Mouse (Mus musculus): Measurements from ENCODE around the gene Eif3d. TPM values are rescaled to one million over a fixed set of nuclear protein-coding genes. Genes with fewer than 3 reads are reported as not detected.

Eif3d gene
- total RNA-seq, 1 experiment = 419 TPM

DNA sequence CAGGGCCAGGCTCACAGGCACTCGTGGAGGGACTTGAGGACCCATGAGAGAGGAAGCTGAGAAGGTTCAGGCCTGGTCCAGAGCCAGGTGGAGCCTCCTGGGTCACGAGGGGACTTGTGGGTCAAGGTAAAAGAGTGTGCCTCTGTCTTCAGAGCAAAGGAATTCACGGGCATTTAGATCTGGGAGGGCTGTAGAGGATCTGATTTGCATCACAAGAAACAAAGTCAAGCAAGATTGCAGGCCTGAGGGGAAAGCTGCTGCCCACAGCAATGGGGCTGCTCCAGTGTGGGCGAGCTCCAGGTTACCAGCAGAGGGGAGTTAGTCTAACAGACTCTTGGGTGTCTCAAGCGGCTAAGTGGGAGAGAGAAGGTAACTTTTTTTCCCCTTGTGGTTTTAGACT is 30.8 kb upstream of the Eif3d start:
- TF ChIP-seq ZC3H11A (IDR thresholded peaks at IDR 0.05; ENCODE audit: borderline replicate concordance, low read depth, low read length) = no peak
- no peak for TF ChIP-seq ZNF384 (IDR thresholded peaks at IDR 0.05; ENCODE audit: low read depth, low read length)
- no peak for TF ChIP-seq MAFK (IDR thresholded peaks at IDR 0.05; ENCODE audit: insufficient read depth, low read depth, low read length)
- no peak for TF ChIP-seq CHD2 (IDR thresholded peaks at IDR 0.05; ENCODE audit: low read depth, low read length)
- no peak for TF ChIP-seq HCFC1 (IDR thresholded peaks at IDR 0.05; ENCODE audit: borderline replicate concordance, insufficient read depth, low read length)
- DNase-seq (ENCODE audit: low read depth, low spot score) = peak; percentile 60
- Histone ChIP-seq H3K36me3 (ENCODE audit: control insufficient read depth, insufficient read depth, low read length, poor library complexity, severe bottlenecking) (no peaks in the 10 kb centered on the region), H3K9me3 (ENCODE audit: control insufficient read depth, insufficient read depth, low read depth, low read length) (no peaks in the 10 kb centered on the region), H3K9ac (ENCODE audit: insufficient read depth, low read depth, low read length, poor library complexity, severe bottlenecking) (peak overlapping the region; percentile 17; the same call in 1 of the 2 replicates), H3K4me1 (ENCODE audit: control insufficient read depth in 2 of 2, insufficient read depth in 2 of 2, low read length in 2 of 2, poor library complexity in 1 of 2) (peaks cover 17 to 43% of the 10 kb centered on the region in 2 experiments), H3K4me3 (ENCODE audit: insufficient read depth in 1 of 2, low read depth in 1 of 2, low read length in 2 of 2, poor library complexity in 1 of 2, severe bottlenecking in 1 of 2) (no peak overlapping the region; a peak in 1 of 4 replicates), H3K27ac (ENCODE audit: insufficient read depth, low read depth, low read length, poor library complexity, severe bottlenecking) (peak overlapping the region; percentile 61; the same call in 1 of the 2 replicates)
- in situ Hi-C loops (cut with MboI; ENCODE audit: low sequenced_read_pairs in 2 of 2, unreplicated experiment in 2 of 2) = no loop called here

DNA sequence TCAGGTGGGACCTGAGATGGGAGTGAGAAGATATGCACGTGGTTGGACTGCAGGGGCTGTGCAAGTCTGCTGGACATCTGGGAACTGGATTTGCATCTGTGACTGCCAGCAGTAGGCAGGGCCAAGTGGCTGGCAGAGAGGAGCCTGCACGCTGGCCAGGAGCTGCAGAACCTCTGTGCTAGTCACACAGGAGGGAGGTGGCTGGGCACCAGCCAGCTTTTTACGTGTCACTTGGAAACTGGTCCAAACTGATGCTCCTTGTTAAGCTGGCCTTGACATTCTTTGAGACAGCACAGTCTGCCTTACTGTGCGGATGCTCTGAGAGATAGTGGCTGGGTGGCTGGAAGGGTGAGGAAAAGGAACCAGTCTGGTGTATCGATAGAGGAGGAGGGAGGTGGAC is 17.9 kb upstream of the Eif3d start:
- H3K4me3 ChIP-seq (ENCODE audit: insufficient read depth in 1 of 2, low read depth in 1 of 2, low read length in 2 of 2, poor library complexity in 1 of 2, severe bottlenecking in 1 of 2) = no peak overlapping the region
- peaks cover 0 to 13% of the 10 kb centered on the region in 2 experiments; a peak in 2 of 4 replicates for H3K4me1 ChIP-seq (ENCODE audit: control insufficient read depth in 2 of 2, insufficient read depth in 2 of 2, low read length in 2 of 2, poor library complexity in 1 of 2)
- no peak overlapping the region for H3K9ac ChIP-seq (ENCODE audit: insufficient read depth, low read depth, low read length, poor library complexity, severe bottlenecking)
- no peak for TF ChIP-seq CHD2 (IDR thresholded peaks at IDR 0.05; ENCODE audit: low read depth, low read length)
- no peak for TF ChIP-seq MAFK (IDR thresholded peaks at IDR 0.05; ENCODE audit: insufficient read depth, low read depth, low read length)
- TF ChIP-seq ZNF384 (IDR thresholded peaks at IDR 0.05; ENCODE audit: low read depth, low read length) = no peak
- TF ChIP-seq ZC3H11A (IDR thresholded peaks at IDR 0.05; ENCODE audit: borderline replicate concordance, low read depth, low read length) = no peak
- H3K27ac ChIP-seq (ENCODE audit: insufficient read depth, low read depth, low read length, poor library complexity, severe bottlenecking) = no peak overlapping the region
- no peaks in the 10 kb centered on the region for H3K36me3 ChIP-seq (ENCODE audit: control insufficient read depth, insufficient read depth, low read length, poor library complexity, severe bottlenecking)
- DNase-seq (ENCODE audit: low read depth, low spot score) = no peak
- in situ Hi-C loops (cut with MboI; ENCODE audit: low sequenced_read_pairs in 2 of 2, unreplicated experiment in 2 of 2) = no loop called here
- no peaks in the 10 kb centered on the region for H3K9me3 ChIP-seq (ENCODE audit: control insufficient read depth, insufficient read depth, low read depth, low read length)

DNA sequence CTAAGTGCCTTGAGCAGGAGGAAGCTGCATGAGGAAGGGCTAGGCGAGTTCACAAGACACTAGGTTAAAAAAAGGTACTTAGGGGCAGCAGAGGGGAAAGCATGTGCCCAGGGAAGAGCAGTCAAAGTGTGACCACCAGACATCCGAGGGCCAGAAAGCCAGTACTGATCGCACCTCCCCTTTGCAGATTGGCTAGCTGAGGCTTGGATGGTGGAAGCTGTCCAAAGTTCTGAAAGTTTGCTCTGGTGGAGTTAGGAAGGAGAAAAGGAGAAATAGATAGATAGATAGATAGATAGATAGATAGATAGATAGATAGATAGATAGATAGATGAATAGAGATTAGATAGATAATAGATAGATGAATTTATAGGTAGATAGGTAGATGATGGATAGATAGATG is 12.8 kb upstream of the Eif3d start:
- no peak for DNase-seq (ENCODE audit: low read depth, low spot score)
- Histone ChIP-seq H3K4me3 (ENCODE audit: insufficient read depth in 1 of 2, low read depth in 1 of 2, low read length in 2 of 2, poor library complexity in 1 of 2, severe bottlenecking in 1 of 2) (no peak overlapping the region), H3K36me3 (ENCODE audit: control insufficient read depth, insufficient read depth, low read length, poor library complexity, severe bottlenecking) (no peaks in the 10 kb centered on the region), H3K27ac (ENCODE audit: insufficient read depth, low read depth, low read length, poor library complexity, severe bottlenecking) (no peak overlapping the region), H3K9ac (ENCODE audit: insufficient read depth, low read depth, low read length, poor library complexity, severe bottlenecking) (no peak overlapping the region), H3K9me3 (ENCODE audit: control insufficient read depth, insufficient read depth, low read depth, low read length) (no peaks in the 10 kb centered on the region), H3K4me1 (ENCODE audit: control insufficient read depth in 2 of 2, insufficient read depth in 2 of 2, low read length in 2 of 2, poor library complexity in 1 of 2) (no peaks in the 10 kb centered on the region)
- in situ Hi-C loops (cut with MboI; ENCODE audit: low sequenced_read_pairs in 2 of 2, unreplicated experiment in 2 of 2) = no loop called here
- TF ChIP-seq ZC3H11A (IDR thresholded peaks at IDR 0.05; ENCODE audit: borderline replicate concordance, low read depth, low read length) (no peak), CHD2 (IDR thresholded peaks at IDR 0.05; ENCODE audit: low read depth, low read length) (no peak), MAFK (IDR thresholded peaks at IDR 0.05; ENCODE audit: insufficient read depth, low read depth, low read length) (no peak), HCFC1 (IDR thresholded peaks at IDR 0.05; ENCODE audit: borderline replicate concordance, insufficient read depth, low read length) (no peak), ZNF384 (IDR thresholded peaks at IDR 0.05; ENCODE audit: low read depth, low read length) (no peak)

DNA sequence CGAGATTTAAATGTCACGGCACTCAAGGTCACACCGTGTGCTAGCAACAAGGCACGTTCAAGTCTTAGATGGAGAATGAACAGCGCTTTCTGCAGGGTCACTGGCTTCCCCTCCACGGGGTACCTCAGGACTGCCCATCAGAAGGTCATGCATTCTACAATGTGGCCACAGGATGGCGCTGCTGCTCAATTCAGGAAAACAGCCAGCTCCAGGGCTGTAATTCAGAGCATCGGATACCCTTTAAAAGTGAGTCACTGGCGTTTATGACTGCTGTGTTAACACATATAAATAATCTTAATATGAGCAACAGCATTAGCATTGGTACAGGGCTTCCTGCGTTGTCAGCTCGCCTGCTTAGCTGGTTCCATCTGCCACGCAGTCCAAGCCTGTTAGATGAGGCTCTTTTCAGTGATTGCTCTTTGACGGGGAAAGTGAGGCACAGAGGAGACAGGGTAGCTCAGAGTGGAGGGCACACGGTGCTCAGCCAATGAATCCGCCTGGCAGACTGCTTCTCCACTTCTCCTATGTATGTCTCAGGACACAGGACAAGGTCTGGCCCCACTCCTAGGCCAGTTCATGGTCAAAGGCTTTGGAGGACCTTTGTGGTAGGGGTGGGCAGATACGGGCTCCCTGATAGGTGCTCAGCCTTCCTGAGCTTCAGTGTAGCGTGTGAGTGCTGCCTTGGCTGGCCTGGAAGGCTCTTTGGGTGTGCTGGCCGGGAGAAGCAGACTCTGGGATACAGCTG is 11.8 kb upstream of the Eif3d start:
- DNase-seq (ENCODE audit: low read depth, low spot score) = peak; percentile 63
- Histone ChIP-seq H3K9me3 (ENCODE audit: control insufficient read depth, insufficient read depth, low read depth, low read length) (no peaks in the 10 kb centered on the region), H3K4me1 (ENCODE audit: control insufficient read depth in 2 of 2, insufficient read depth in 2 of 2, low read length in 2 of 2, poor library complexity in 1 of 2) (no peaks in the 10 kb centered on the region), H3K27ac (ENCODE audit: insufficient read depth, low read depth, low read length, poor library complexity, severe bottlenecking) (no peak overlapping the region), H3K9ac (ENCODE audit: insufficient read depth, low read depth, low read length, poor library complexity, severe bottlenecking) (no peak overlapping the region), H3K36me3 (ENCODE audit: control insufficient read depth, insufficient read depth, low read length, poor library complexity, severe bottlenecking) (no peaks in the 10 kb centered on the region), H3K4me3 (ENCODE audit: insufficient read depth in 1 of 2, low read depth in 1 of 2, low read length in 2 of 2, poor library complexity in 1 of 2, severe bottlenecking in 1 of 2) (no peak overlapping the region)
- peak; percentile 88 for TF ChIP-seq ZC3H11A (IDR thresholded peaks at IDR 0.05; ENCODE audit: borderline replicate concordance, low read depth, low read length)
- no peak for TF ChIP-seq CHD2 (IDR thresholded peaks at IDR 0.05; ENCODE audit: low read depth, low read length)
- in situ Hi-C loops (cut with MboI; ENCODE audit: low sequenced_read_pairs in 2 of 2, unreplicated experiment in 2 of 2) = no loop called here

All from ES-E14 (cell line).